ENCODE assay signal across 26 mouse cellular contexts in the genomic region with DNA sequence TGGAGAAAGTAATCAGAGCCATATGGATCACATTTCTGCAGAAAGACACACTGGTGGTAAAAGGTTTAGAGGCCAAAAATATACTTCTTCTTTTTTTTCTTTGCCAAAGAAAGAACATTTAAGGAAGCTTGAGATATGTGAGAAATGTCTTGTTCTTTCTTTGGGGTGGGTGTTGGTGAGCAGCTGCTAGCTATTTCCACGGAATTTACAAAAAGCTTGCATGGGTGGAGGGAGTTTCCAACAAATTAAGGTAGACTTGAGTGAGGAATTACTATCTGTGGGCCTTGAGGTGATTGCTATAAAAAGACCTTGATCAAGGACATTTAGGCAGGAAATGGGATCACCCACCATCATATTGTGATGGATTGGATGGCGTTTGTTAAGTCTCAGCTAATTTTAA. TPM values are rescaled to one million over a fixed set of nuclear protein-coding genes. Genes with fewer than 3 reads are reported as not detected.
"Had no signal": no experiment of that assay in that cellular context is flagged by ENCODE, and none has a peak within 500 bp of the region (broad histone marks: within the 10 kb centered on the region; RNA-seq: fewer than 3 reads in every experiment).

No protein-coding gene starts in this region.

- DNase-seq: gastrocnemius, adult 2 months; gastrocnemius, postnatal 10 days; gastrocnemius, postnatal 25 days; heart, adult 18-20 months; heart, postnatal 10 days; heart, postnatal 36 days; kidney, adult 11 months; kidney, adult 2 months; kidney, adult 9 months; kidney, postnatal 14 days; kidney, postnatal 36 days; layer of hippocampus, adult 9-11 months; layer of hippocampus, postnatal 36 days had no signal

- H3K27ac ChIP-seq: gastrocnemius, adult 2 months; heart, embryonic 10.5 days; hindbrain, embryonic 13.5 days; hindbrain, embryonic 15.5 days; hindbrain, postnatal 0 days; kidney, embryonic 15.5 days; kidney, postnatal 0 days; limb, embryonic 13.5 days; limb, embryonic 15.5 days; liver, embryonic 12.5 days had no signal

- H3K4me3 ChIP-seq: gastrocnemius, adult 2 months; heart, embryonic 10.5 days; heart, embryonic 12.5 days; hindbrain, embryonic 13.5 days; hindbrain, embryonic 15.5 days; kidney, embryonic 15.5 days; limb, embryonic 13.5 days; limb, embryonic 15.5 days; liver, embryonic 12.5 days had no signal

RNA-seq across cellular contexts. Expression of gene Brinp1, which starts 3.1 kb away (rescaled TPM):
- total RNA-seq: gastrocnemius, adult 2 months; granulocyte monocyte progenitor cell, adult 5-6 weeks; hematopoietic stem cell, adult 5-6 weeks; liver, adult 2 months had no signal
